Mouse (Mus musculus): ENCODE data around the gene Kcnn1.
"Not testable (repeated sequence)": the region's sequence is repeated elsewhere in the genome, so short reads cannot be mapped to it uniquely, and the experiment has no call there.

Kcnn1 gene

DNA sequence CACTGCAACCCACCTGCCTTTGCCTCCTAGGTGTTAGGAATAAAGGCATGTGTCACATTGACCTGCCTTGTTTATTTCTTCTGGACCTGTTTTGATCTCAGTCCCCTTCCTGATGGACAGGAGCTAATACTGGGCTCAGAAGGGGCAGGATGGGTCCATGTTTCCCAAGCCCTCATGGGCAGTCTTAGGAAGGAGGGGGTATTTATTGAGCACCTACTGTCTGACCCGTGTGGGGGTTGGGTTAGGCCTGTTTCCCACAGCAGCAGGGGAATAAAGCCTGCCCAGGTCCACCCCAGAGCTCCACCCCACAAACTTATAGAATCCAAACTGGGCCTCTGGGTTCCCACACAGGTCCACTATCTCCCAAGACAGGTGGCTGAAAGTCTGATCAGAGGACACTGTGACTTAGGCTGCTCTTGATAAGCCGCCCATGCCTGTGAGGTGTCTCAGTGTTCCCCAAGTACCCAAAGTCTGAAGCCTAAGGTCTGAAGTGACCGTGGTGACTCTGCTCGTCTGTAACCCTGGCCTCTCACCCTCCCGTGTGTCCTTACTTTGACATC, 19.8 kb downstream of the Kcnn1 start:
- no peak for DNase-seq (ENCODE audit: extremely low read depth, low read depth, low spot score)

- DNase-seq (ENCODE audit: extremely low read depth, low read depth, low spot score) = no peak
These were observed 20.6 kb downstream of the Kcnn1 start for GRCm38 (mm10) chr8:70842484-70842883.

DNA sequence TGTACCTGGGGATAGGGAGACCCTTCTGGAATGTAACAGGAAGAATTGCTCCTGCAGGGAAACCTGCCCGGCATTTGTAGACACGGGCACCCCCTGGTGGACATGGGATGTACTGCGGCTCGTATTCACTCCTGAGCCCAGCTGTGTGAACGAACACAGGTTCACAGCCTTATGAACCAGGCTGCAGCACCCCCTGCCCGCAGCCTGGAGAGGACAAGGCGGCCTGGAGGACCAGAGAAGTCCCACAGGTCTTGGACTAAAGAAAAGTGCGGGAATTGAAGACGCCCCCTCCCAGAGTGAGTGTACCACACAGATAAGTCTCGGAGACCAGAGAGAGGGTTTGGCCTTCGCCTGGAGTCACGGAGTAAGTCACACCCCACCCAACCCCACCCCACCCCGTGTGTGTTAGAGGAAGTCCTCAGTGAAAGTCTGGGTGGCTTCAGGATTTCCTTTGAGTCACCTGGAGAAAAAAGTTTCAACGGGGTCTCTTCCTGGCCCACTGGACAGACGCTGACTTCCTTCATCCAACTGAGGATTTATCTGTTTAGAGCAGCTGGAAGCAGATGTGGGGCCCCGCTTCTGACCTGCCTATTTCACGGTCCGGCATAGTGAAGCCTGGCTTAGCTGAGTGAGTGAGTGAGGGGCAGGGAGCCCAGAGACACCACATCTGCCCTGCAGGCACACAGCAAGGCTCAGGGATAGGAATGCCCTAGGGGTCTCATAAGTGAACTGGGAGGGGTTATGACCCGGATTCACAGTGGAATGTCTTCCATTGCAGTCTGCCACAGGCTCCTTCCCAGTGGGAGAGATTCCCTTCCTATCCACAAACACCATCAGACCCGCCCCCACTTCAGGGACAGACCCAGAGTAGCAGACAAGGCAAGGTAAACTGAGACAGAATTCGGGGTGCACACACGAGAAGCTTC, 21.6 kb downstream of the Kcnn1 start:
- no peak for DNase-seq (ENCODE audit: extremely low read depth, low read depth, low spot score)

DNA sequence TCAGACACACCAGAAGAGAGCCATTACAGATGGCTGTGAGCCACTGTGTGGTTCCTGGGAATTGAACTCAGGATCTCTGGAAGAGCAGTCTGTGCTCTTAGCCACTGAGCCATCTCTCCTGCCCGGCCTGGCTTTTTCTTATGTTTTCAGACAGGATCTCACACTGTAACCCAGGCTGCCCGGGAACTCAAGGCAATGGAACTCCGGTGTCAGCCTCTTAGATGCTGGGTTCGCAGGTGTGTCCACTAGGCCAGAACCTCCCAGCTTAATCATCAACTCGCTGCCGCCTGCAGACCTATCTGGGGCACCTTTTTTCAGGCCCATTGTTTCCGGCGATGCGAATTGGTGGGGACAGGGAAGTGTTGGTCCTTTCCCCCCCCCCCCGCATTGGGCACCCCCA, 22.5 kb downstream of the Kcnn1 start:
- DNase-seq (ENCODE audit: extremely low read depth, low read depth, low spot score) = no peak

- peak; percentile 98 for DNase-seq (ENCODE audit: extremely low read depth, low read depth, low spot score)
These were observed 23.4 kb downstream of the Kcnn1 start, which contains the start of gene Arrdc2 for GRCm38 (mm10) chr8:70839408-70840351. Gene Arrdc2 (minus strand): TSS chr8:70839720.

GRCm38 (mm10) chr8:70838654-70839407, 24.2 kb downstream of the Kcnn1 start:
- DNase-seq (ENCODE audit: extremely low read depth, low read depth, low spot score) = no peak

DNA sequence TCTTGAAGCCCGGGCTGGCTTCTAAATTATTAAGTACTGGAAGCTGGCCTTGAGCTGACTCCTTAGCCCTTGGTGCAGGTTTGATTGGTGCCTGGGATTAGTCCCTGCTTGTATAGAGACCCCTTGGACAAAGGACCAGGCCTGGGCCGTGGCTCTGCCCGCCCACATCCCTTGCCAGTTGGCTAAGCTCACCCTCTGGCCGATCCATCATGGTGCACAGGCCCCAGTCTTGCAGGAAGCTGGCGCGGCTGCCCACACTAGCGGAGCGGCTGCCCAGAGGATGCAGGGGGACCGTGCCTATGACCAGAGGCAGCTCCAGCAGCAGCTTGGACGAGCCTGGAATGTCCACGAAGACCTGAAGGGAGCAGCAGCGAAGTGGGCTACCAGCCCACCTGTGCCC, 26.4 kb downstream of the Kcnn1 start:
- no peak for DNase-seq (ENCODE audit: extremely low read depth, low read depth, low spot score)

- DNase-seq (ENCODE audit: extremely low read depth, low read depth, low spot score) = no peak
These were observed 29.0 kb downstream of the Kcnn1 start for GRCm38 (mm10) chr8:70834071-70834470.

- no peak for DNase-seq (ENCODE audit: extremely low read depth, low read depth, low spot score)
These were observed 29.5 kb downstream of the Kcnn1 start for GRCm38 (mm10) chr8:70833520-70833919.

DNA sequence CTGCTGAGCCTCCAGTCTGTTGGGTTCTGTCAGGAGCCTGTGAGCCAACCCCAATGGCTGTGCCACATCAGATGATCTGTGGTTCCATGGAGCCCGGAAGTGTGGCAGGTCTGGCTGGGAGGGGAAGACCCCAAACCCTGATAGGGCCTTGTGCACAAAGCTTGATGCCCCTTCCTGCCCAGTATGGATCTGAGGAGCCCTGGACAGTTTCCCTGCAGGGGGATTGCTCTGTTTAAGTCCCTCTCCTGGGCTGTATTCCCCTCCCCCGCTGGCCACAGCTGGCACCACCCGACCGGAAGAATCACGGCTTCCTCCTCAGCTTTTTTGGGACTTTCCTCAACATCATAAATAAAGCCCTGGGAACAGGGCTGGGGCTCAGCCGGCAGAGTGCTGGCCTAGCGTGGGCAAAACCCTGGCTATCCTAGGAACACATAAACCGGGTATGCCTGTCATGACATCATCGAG, 30.0 kb downstream of the Kcnn1 start:
- no peak for DNase-seq (ENCODE audit: extremely low read depth, low read depth, low spot score)

DNA sequence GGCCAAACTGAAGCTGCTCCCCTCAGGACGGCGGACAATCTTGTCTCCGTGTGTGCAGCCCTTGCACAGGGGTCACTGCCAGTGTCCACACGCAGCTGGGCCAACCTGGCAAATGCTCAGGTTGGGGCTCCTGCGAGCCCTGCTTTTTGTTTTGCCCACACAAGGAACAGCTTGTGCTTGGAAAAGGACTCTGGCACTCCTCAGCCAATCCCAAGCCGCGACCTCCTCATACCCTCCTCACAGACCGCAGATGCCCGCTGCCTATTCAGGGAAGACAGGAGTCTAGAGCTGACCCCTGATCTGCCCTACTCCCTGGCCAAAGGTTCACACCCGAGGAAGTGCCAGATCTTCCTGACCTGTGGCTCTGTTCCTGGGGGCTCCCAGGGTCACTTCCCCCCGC, 30.7 kb downstream of the Kcnn1 start:
- DNase-seq (ENCODE audit: extremely low read depth, low read depth, low spot score) = no peak

GRCm38 (mm10) chr8:70831517-70831916, 31.5 kb downstream of the Kcnn1 start:
- DNase-seq (ENCODE audit: extremely low read depth, low read depth, low spot score) = no peak

DNA sequence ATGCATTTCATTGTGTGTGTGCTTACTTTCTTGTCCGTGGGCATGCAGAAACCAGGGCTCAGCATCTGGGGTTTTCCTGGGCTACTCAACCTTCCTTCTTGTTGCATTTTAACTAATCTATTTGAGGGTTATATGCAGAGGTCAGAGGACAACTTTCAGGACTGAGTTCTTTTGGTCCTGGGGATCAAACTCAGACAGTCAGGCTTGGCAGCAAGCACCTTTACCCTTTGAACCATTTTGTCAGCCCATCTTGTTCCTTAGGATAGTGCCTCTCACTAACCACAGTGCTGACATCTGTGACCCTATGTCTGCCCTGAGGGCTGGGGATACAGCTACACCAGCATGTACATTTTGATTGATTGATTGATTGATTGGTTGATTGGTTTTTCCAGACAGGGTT, 35.3 kb downstream of the Kcnn1 start:
- no peak for DNase-seq (ENCODE audit: extremely low read depth, low read depth, low spot score)

- DNase-seq (ENCODE audit: extremely low read depth, low read depth, low spot score) = no peak
These were observed 36.0 kb downstream of the Kcnn1 start for GRCm38 (mm10) chr8:70827010-70827409.

DNA sequence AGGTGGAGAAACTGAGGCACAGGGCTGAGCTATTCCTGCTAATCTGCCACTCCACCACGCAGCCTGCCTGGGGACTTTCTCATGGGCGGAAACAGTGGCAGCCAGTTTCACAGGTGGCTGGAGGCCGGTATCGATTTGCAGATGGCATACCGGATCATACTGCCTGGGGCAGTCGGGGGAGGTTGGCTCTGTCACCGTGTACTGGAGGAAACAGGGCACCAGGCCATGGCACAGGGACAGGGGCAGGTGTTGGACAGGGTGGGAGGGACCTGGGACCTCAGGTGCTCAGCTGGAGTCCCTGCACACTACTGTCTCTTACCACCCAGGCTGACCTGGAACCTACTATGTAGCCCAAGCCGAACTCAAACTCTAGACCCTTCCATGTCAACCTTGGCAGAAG, 37.2 kb downstream of the Kcnn1 start:
- no peak for DNase-seq (ENCODE audit: extremely low read depth, low read depth, low spot score)

DNA sequence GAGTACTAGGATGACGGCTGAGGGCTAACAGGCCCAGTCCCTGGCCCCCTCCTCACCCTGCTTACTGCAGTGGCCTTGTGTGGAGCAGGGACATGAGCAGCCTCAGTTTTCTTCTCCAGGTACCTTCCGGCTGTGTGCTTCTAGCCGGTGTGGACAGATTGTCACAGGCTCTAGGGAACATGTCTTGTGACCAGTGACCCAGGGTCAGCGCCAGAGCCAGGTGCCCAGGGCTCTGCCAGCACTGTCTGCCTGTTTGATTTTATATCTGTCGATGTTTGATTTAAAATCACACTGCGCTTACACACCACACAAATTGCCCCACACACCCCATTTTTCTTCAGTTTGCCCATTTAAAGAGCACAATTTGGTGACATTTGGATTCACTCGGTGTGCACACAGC, 39.3 kb downstream of the Kcnn1 start:
- no peak for DNase-seq (ENCODE audit: extremely low read depth, low read depth, low spot score)

- not testable (repeated sequence) for DNase-seq (ENCODE audit: extremely low read depth, low read depth, low spot score)
These were observed 40.5 kb downstream of the Kcnn1 start for GRCm38 (mm10) chr8:70822594-70822993.

DNA sequence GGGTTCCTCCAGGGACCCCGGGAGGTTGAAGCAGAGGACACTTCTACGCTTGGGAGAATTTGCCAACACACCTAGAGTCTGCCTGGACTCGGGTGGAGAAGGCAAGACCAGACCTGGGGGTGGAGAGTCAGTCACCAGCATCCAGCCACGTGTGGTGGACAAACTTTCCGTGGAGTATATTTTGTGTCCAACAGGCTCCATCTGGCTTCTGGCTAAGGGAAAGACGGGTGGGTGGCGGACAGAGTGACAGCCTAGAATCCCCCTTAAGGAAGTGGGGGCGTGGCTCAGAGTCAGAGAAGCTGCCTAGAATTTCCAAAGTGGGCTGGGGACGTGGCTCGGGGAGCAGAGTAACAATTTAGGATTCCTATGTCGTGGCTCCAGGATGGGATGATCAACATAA, 41.1 kb downstream of the Kcnn1 start:
- no peak for DNase-seq (ENCODE audit: extremely low read depth, low read depth, low spot score)

DNA sequence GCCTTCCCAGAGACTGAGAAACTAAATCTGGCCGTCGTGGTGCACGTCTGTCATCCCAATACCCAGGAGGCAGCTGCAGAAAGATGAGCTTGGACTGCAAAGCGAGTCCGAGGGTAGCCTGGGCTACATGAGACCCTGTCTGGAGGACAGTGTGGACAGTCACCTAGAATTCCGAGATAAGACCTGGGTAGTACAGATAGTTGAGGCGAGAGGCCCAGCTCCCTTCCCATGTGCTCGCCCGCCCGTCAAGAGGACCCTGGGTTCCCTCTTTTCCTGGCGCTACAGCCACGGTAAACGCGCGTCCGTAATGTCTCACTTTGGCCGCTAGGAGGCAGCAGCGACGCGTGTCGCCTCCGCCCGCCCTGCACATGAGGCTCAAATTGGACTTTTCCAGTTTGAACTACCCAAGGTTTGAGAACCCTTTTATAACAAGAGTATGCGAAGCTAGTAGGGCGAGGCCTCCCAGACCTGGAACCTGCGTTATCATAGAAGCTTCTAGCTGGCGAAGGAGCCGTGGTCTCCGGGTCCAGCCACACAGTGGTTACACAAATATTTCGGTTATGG, 41.6 kb downstream of the Kcnn1 start:
- no peak for DNase-seq (ENCODE audit: extremely low read depth, low read depth, low spot score)

Measured in fat pad, adult 2 months (tissue).